Mouse (Mus musculus) retina, postnatal 1 day (tissue): ENCODE measurements around the gene Chst2.

Experiments used
- DNase-seq: peaks from one replicate; pipeline ENCODE4 v3.0.0-alpha.2; 2012

Chst2 gene

GRCm38 (mm10) chr9:95406571-95407561 is at the start of gene Chst2:
Chst2 (minus strand) TSS chr9:95406722.
- DNase-seq, result peak; percentile 90

DNA sequence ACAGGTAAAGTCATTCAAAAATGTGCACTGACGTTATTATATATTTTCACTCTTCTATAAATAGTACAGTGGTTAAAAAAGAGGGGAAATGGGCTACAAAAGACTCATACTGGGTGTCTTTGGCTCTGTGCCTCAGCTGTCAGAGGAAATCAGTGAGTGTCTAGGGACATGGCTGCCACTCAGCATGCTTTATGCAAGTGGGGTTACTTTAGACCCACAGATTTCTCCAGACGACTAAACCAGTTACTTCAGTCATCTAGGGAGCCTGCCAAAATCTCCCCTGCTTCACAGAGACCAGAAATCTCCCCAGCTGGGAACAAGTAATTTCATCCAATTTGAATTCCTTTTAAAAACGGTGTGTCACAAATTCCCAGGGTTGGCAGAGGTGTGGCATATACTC is 45.4 kb upstream of the Chst2 start:
- DNase-seq, result no peak

- no peak for DNase-seq
Observed at GRCm38 (mm10) chr9:95450586-95450985, 44.1 kb upstream of the Chst2 start.

- DNase-seq, result peak; percentile 67
Observed at GRCm38 (mm10) chr9:95442321-95442731, 35.8 kb upstream of the Chst2 start.

DNA sequence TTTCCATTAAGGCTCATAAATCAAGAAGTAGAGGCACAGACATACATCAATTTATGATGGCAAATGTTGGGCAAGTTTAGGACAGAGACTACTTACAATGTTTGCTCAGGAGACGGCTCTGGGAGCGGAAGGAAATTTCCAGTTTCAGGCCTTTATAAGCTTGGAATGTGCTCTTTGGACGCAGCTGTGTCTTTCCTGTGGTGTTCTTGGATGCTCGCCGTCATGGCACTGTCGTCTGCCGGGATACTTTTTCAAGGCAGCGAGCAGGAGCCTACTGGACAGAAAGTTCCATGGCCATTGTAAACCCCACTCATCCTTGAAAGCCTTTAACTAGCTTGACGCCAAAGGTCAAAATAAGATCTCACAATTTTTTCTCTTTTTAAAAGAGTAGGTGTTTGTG is 31.4 kb upstream of the Chst2 start:
- DNase-seq, result no peak

DNA sequence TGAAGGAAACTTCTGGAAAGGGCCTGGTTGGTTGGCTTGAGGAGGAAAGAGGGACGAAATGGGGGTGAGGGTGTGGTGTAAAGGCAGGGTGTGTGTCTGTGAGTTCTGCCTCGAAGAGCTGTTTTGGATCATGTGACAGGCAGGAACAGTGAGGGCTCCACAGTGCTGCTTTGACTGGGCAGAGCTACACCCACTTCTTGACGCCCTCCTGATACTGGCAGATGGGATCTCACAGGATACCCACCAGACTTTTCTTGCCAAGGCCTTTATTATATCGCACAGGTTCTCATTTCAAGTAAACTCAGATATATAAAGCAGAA is 29.7 kb upstream of the Chst2 start:
- no peak for DNase-seq

GRCm38 (mm10) chr9:95435506-95436293 is 29.2 kb upstream of the Chst2 start:
- DNase-seq, result no peak

GRCm38 (mm10) chr9:95428277-95428676 is 21.8 kb upstream of the Chst2 start:
- DNase-seq, result no peak

DNA sequence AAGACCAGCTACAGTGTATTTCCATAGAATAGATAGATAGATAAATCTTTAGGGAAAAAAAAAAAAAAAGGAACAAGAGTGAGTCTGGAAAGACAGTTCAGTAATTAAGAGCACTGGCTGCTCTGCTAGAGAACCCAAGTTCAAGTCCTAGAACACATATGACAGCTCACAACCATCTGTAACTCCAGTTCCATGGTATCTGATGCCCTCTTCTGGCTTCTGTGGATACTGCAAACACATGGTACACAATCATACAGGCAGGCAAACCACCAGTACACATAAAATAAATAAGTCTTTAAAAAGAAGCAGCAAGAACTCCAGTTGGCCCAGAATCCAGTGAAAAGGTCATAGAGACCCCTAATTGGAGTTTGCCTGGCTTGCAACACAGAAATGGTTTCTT is 7.4 kb upstream of the Chst2 start:
- no peak for DNase-seq

GRCm38 (mm10) chr9:95412047-95412446 is 5.5 kb upstream of the Chst2 start:
- no peak for DNase-seq

DNA sequence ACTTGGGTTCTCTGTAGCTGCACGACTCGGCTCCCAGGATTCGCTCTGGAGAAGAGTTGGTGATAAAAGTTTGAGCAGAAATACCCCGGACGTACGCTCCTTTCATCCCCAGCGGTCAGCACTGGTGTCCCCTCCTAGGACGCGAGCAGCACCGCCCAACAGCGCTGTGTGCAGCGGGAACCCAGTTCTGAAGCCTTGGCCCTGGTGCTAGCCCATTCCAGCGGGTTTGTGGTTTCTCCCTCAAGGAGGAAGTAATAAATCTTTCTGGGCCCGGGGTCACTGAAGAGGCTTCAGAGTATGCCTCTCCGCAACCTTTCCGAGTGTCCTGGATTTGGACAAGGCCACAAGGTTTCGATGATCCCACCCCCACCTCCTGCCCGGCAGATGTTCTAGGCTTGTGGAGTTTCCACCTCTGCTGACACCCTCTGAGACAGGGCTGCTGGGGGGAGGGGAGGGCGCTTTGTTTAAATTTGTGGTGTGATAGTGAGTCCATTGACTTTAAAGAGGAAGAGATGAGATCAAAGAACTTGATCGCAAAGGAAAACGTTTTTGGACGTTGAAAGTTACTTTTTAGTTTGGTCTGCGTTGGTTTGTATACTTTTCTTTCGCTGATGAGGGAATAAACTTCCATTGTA is 1.2 kb upstream of the Chst2 start:
- no peak for DNase-seq

GRCm38 (mm10) chr9:95405946-95406570 is 464 bp downstream of the Chst2 start:
- DNase-seq, result no peak

DNA sequence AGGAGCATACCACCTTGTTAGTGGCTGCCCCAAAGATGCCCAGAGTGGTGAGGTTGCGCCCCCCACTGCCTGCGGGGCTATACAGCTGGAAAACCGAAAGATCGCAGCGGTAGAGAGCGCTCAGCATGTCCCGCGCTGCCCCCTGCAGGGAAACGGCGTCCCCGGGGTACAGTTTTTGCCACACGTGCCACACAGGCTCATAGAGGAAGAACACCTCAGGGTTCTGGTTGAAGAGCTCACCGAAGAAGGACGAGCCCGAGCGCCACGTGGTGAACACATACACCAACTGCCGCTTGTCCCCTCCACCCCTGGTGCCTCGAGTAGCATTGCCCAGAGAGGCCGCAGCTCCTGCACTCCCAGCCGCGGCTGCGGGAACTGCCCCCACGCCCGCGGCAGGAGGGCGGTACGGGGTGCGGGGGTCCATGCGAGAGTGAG is 994 bp downstream of the Chst2 start:
- DNase-seq, result peak; percentile 72

- DNase-seq, result no peak
Observed at GRCm38 (mm10) chr9:95404811-95405465, 1.6 kb downstream of the Chst2 start.

DNA sequence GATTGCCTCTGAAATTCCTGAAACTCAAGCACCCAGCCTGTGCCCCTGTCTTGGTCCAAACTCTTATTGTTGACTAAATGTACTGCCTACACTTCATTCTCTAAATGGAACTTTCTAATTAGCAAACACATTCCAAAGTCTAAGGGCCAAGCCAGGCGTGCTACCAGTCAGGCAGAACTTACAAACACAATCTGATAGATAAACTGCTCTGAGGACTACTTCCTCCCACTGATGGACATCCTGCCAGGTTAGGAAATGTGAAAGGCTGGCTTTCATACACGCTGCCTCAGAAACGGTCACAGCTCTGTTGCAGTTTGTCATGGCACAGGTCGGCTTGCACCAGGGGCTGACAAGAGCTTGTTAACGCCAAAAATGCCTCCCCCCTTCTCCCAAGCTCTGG is 4.8 kb downstream of the Chst2 start:
- no peak for DNase-seq

DNA sequence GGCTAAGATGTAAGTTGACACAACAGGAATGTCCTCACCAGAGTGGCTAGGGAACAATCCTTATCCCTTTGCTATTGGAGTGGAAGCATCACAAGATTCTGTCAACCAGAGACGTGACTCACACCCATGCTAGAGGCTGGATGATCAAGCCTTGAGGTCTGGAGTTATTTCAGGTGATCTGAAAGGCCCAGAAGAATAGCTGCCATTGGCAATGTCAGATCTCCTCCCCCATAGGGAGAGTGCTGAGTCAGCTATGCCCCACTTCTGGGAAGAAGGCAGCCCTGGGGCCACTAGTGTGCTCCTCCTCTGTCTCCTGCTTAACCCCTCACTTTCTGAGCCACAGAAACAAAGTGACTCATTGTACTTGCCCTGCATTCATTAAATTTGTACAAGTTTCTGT is 14.5 kb downstream of the Chst2 start:
- DNase-seq, result peak; percentile 63

GRCm38 (mm10) chr9:95389956-95390355 is 16.6 kb downstream of the Chst2 start:
- no peak for DNase-seq

GRCm38 (mm10) chr9:95387881-95388380 is 18.6 kb downstream of the Chst2 start:
- no peak for DNase-seq

DNA sequence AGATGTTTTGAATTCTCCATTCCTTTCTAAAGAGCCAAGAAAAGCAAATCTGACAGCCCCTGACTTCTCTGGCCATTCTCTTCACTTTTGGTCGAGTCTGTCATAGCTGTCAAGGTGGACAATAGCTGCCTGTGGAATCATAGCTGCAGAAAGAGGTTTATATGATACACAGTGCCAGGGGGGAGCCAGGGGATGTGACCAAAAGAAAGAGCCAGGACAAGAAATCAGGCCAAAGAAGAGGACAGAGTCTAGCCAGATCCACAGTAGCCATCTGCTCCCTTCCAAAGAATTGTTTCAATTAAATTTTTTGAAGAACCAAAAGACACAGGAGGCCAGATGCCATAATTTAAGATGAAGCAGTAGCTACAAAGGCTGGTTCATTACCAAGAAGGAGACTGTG is 30.6 kb downstream of the Chst2 start:
- no peak for DNase-seq

DNA sequence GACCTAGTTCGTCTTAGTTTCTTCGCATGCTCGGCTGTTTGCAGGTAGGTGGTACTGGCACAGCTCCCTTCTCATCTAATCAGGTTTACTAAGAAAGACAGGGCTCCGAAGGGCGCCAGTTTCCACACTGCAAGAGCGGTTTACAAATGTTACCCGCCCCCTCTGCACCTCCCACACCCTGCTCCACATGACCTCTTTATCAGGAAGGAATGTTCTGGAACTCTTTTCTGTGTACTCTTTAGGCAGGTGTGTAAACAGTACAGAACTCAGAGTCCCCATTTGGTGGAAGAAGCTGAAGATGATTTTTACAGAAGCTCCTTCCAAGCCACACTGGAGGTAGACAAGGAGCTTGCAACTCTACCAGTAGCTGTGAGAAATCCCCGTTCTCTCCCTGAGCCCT is 31.2 kb downstream of the Chst2 start:
- no peak for DNase-seq

GRCm38 (mm10) chr9:95373741-95374140 is 32.8 kb downstream of the Chst2 start:
- DNase-seq, result no peak

DNA sequence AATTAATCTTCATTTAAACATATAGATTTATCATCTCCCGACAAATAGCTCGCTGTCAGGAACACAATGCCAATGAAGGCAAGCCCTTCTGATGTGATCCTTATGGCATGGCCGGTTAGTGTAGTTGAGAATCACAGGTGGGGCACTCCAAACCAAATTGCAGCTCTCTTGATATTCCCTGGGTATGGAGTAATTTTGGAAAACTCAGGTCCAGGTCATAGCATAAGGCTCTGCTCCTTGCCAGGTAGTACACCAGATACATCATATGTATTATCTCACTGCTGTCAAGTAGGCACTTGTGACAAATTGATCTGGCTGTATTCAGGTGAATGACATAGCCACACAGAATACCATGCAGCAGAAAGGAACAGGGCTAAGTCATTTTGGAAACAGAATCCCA is 40.6 kb downstream of the Chst2 start:
- DNase-seq, result no peak
